Mouse (Mus musculus) right cerebral cortex, postnatal 10 days (tissue): ENCODE results near the gene Tex38.
A peak's percentile ranks its signal among the peaks of the same experiment; 100 is the strongest.

Source experiments
- DNase-seq, 2 experiments: peaks; one replicate each; pipeline ENCODE4 v3.0.0; 2021; ENCODE audit warnings: low spot score in 2 of 2

The Tex38 gene

DNA sequence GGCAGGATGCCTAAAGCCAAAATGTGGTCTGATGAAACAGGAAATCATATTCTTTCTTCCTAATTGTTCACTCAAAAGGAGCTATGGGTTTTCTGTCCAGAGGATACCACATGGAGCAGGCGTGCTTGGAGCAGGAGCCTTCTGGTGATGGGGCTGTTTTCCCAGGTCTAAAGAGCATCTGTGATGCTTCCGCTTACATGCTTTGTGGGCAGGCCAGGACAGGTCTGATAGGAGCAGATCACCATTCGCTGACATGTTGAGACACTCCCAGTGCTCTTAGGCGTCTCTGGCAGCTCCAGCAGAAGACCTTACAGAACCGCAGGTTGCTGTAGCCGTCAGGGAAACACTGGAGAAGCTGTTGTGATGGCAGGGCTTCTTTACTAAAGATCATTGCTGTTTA, 5.8 kb downstream of the Tex38 start:
- no peak for DNase-seq

DNA sequence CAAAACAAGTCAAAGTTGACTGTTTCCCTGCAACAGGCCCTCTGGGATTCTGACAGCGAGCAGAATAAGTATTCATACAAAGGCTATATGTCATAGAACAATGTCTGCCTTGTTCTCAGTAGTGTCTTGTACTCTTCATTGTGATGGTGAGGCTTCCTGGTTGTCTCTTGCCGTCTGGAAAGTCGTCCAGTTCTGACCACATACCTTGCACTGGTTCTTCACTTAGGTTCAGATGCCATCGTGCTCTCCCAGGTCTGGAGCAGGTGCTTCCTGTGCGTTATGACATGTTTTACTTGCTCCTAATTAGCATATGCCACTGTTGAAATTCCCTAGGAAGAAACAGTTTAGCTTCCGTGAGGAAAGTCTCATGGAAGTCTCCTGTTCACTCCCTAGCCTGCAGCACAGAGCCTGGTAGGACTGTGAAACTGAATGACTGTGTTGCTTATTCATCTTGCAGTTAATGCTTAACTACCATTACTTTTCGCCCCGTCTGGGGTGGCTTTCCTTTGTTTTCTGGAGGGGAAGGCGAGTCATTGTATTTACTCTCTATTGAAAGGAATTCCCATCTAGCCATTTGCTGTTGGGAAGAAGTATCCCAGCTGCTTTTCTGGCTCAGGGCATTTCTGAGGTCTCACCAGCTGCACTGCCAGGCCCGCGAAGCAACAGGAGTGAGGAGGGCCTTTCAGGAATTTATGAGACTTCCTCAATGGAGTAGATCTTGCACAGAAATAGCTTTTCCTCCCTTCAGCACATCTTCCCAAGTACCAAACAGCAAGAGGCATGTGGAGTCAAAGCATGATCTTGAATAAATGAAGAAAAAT, 13.0 kb downstream of the Tex38 start:
- no peak for DNase-seq

DNA sequence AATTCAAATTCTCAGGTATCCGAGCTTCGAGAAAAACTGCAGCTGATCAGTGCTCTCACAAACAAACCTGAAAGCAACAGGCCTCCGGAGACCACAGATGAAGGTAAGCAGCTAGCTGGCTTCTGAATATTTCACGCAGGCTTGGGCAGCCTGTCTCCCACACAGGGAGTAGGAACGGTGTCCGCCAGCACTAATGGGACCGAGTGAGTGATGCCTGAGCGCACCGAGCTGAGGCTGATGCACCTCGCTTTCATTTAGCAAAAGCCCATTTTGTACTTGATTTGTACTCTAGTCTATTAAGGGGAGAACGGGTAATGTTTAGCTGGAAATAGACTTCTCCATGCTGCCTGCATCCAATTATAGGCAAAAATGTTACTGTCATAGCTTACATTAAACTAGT, 16.2 kb downstream of the Tex38 start:
- DNase-seq, result no peak

DNA sequence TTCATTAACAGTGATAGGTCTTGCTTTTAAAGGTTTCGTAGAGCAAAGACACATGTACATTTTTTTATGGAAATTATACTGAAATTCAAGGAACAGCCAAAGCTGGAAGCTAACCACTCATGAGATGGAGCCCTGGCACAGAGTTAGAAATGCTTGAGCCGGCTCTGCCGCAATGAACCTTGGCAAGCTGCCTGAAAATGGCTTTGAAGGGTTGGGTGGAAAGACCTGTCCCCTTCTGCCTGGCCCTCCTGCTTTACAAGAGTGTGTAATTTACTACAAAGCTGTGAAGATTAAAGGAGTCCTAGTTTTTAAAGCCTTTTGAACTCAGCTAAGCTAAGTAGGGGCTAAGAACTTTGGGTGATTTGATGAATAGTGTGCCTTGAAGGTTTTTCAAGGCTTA, 19.6 kb downstream of the Tex38 start:
- peak in 1 of 2 experiments; percentile 46 for DNase-seq

DNA sequence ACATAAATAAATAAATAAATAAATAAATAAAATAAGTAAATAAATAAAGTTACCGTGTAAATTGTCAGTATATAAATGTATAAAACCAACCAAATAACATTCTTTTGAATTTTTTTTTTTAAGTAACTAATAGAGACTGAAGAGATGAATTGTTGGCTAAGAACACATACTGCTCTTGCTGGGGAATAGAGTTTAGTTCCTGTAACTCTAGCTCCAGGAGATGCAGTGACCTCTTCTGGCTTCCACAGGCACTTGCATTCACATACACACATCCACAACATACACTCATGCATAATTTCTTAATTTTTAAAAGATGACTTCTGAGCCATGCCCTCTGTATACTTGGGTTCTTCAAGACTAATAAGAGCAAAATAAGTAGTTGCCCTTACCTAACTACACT, 26.0 kb downstream of the Tex38 start:
- no peak for DNase-seq

DNA sequence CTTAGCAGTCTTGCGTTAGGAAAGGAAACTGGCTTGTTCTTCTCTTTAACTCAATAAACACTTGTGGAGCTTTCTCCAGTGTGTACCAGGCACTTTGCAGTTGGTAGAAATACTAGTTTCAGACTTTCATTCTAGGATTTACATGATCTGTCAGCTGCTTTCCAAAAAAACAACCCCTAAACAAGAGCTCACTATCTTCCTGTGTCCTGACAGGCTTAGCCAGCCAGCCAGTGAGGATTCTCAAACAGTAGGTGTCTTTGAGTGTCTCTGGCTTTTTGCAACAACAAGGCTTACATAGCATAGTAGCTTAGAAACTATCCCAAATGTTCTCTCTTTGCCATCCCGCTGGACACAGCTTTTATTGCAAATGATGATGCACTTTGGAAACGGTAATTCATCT, 26.7 kb downstream of the Tex38 start:
- DNase-seq, result no peak

DNA sequence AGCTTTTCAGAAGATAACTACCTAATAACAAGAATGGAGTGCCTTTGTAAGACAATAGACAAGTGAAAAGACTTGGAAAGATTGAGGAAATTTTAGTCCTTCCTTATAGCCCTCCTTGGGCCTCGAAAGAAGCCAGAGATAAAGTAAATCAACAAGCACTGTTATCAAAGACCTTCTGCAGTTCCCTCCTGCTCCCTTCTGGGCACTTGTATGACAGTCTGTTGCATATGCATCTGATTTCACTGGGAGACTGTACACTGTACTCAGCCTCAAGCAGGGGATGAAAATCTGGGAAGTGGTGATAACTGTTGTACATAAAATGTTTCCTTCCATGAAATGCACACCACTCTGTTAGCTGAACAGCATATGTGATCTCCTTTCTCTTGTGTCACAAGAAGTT, 31.5 kb downstream of the Tex38 start:
- no peak for DNase-seq

DNA sequence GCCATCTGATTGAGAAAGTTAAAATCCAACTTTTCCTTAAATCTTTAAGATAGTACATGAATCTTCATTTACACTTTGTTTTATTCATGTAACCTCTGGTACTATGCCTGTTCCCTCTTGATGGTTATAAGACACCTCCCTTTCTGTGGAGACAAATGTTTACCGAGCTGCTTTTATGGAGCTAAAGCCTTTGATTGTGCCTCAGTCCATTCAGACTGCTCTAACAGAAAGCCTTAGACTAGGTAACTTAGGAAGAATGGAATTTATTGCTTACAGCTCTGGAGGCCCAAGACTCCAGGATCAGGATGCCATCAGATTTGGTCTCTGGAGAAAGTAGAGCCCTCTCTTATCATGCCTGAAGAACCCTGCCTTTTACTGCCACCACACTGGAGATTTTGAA, 32.6 kb downstream of the Tex38 start:
- no peak for DNase-seq

DNA sequence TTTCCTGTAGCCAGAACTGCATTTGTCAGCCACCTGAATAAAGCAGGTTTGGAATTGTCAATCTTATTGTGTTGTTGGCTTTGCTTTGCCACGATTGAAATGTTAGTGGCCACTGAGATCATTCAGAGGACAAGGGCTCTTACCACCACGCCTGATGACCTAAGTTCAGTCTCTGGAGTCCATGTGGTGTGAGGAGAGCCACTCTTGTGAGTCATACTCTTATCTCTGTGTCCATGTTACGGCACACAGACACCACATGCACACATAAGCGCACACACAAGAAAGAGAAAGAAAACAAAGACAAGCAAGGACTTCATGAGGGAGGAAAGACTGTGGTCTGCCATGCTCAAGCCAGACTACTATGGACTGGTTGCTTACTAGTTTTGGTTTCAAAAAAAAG, 37.7 kb downstream of the Tex38 start:
- DNase-seq, result no peak

DNA sequence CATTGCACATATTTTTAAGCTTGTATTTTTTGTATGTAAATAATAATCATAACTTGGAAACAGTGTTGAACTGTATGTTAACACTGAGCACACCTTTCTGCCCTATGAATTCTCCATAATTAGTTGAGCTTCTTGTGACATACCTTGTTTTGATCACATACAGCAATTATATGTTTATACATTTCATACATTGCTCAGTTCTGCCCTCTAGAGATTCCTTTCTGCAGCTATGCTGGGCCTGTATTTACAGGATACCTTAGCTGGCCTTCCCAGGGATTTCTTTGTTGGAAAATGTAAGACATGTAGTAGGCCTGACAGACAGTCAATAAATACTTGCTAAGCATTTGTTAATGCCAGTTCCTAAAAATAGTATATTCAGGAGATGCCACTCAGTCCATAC, 38.2 kb downstream of the Tex38 start:
- no peak for DNase-seq

DNA sequence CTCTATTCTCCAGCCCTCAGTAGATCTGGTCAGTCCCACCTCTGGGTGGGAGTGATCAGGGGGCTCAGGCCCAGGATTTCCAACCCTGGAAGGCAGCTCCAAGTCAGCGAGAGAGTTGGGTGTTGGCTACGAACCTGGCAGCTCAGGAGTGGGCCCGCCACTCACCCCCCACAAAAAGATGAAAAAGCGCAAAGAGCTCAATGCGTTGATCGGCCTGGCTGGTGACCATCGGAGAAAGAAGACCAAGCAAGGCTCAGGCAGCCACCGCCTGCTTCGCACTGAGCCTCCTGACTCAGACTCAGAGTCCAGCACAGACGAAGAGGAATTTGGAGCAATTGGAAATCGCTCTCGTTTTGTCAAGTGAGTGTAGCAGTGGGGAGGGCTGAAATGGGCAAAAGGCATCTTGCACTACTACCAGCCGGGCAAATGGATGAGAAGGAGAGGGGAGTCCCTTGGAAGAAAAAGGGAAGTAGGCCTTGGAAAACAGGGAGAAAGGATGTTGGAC, 42.3 kb downstream of the Tex38 start:
- DNase-seq, result no peak

DNA sequence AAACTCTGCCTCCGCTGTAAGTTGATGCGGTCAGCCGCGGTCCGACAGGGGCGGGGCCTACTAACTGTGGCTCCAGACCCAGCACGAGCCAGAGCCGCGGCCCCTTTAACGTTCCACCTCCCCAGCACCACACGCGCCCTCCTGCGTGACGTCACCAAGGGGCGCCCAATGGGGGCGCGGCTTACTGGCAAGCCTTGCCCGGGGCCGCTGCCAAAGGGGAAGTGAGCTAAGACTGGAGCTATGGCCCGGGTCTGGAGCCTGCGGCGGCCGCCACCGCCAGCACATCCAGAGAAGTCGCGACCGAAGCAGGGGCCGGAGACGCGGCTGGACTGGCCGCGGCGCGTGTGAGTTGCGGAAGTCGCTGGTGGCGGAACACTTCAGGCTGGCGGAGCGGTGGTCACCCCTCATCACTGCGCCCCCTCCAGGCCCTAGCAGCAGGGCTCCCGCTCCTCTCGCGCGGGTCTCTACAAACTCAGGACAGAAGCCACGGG, 43.2 kb downstream of the Tex38 start, which contains the start of gene Efcab14:
Efcab14 (plus strand) TSS at position 194 of the 491 bp plus-strand sequence.
- peak; percentile 98 to 99 for DNase-seq

DNA sequence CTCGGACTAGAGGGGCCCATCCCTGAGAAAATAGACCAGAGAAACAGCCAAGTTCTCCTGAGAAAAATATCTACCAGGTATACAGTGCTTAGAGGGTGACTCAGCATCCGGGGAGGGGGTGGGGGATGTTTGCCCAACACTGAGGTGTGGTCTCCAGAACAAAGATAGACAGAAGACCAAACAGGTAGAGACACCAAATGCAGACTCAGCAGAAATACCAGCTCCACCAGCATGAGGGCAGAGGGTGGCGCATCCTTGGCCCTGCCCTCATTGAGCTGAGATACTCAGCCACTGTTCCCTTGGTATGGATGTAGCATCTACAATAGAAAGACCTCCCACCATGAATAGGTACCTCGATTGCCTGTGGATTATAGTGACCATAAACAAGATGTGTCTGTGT, 46.0 kb downstream of the Tex38 start:
- no peak for DNase-seq

DNA sequence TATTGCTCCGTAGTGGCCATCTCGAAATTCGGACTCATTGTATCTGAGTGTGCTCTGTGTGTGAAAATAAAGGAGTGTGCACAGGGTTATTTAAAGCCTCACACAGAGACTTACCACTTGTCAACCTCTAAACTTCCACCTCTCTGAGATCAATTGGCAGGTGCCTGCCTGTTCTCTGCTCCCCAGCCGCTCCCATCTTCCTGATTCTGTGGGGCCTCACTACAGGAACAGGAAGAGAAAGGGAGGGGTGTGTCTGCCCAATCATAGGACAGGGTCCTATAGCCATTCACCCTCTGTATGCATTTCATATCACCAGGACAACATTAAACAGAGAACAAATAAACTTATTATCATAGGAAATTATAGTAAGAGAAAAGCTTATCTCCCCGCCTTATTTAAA, 47.1 kb downstream of the Tex38 start:
- DNase-seq, result no peak

DNA sequence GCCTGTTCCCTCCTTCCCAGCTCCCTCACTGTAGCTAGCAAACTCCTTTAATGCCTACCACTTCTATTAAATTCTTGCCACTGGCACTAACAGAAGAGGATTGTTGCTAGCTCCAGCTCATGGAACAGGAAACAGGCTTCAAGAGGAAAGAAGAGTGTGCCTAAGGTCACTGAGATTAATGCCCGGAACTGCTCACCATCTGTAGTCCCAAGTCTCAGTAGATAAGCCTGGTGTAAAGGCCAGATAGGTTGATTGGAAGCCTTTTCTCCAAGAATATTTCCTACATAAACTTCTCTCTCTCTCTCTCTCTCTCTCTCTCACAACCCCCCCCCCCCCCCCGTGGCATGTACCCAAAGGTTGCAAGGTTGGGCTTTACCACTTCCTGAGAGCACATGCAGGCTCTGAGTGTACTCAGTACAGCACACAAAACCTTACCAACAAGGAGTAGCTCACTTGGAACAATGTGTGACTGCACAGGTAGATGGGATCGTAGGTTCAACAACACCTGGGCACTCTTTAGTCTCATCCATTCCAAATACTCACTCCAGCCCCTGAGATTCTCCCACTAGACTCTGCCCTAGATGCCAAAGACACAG, 48.5 kb downstream of the Tex38 start:
- DNase-seq, result no peak

DNA sequence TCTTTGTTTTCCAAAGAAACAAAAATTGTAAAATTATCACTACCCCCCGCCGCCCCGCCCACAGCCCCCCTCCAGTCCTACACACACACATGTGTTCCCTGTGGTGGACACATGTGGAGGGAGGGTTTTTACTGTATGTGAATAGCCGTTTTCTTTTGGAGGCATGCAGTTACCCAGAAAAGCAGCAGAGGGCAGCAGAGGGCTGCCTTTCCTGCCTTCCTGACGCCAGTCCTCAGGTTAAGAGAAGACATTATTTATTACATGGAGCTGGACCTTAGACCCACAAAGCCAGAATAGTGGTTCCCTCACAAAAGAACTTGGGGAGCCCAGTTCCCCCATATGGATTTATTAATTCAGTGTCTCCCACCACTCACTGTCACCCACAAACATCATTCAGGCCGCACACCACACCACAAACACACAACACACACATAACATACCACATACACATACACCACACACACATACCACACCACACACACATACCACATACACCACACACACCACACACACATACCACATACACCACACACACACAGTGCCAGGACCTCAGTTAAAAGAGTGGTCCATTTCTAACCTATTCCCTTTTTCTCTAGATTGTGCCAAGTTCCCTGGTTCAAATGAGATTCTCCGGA, 49.1 kb downstream of the Tex38 start:
- DNase-seq, result peak; percentile 71 to 80
